Mouse (Mus musculus): ENCODE measurements around the gene 4930404H24Rik.

The 4930404H24Rik gene

DNA sequence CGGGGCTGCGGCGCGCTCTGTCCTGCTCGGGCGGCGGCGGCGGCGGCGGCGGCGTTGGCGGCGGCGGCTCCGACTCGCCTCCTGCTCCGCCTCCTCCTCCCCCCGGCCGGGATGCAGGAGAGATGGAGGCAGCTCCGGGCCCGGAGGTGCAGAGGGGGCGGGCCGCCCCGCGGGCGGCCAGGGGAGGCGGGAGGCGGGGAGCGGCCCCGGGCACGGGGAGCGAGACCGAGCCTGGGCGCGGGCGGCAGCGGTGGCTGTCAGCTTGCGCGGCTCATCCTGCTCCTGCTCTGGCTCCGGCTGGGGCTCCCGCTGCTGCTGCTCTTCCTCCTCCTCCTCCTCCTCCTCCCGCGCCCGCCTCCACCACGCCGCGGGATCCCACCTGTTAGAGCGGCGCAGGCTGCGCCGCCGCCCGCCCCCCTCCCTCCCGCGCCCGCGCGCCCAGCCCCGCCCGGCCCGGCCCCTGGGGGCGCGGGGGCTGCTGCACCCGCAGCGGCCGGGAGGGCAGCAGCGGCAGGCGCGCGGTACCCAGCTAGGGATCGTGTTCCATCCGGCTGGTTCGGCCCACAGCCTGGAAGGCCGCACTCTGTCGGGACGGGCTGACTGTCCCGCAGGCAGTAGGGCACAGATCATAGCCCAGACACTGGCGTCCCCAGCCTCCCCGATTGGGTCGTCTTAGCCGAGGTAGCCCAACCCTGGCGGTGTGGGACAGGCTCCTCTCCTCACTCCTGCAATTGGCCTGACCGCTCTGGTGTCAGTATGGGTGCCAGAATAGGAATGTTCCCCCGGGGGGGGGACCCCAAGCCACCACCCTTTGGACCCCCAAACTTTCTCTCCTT lies 37.6 kb downstream of the 4930404H24Rik start, which contains the start of gene Nol4l:
Gene Nol4l (minus strand): TSS at position 41 of the 836 bp plus-strand sequence.
- no peak for DNase-seq (ENCODE audit: low read depth in 1 of 2, low spot score in 2 of 2)

DNA sequence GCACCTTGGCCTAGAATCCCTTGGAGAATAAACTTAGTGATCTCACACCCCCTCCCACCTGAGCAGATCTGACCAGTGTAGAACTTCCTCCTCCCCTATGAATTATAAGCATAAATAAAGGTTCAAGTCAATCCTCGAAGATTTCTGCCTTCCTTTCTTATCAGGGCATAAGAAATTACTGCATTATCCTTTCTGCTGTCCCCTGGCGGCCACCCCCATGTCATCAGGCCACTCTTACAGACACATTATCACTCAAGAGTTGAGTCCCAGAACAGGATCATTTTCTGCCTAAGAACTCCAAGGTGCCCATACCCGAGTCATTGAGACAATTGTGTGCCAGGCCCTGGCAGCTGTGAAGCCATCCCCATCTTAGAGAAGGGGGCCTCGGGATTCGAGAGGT lies 38.4 kb downstream of the 4930404H24Rik start:
- no peak for DNase-seq (ENCODE audit: low read depth in 1 of 2, low spot score in 2 of 2)

DNA sequence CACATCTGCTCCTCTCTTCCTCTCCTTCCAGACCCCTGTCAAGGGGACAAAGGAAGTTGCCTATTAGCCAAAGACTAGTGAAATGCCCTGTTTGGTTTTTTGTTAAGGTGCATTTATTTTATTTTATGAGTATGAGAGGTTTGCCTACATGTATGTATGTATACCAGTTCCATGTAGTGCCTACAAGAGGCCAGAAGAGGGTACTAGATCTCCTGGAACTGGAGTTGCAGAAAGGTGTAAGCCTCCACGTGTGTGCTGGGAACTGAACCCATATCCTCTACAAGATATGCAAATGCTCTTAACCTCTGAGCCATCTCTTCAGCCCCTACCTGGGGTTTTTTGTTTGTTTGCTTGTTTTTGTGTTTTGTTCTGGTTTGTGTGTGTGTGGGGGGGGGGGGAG lies 41.4 kb downstream of the 4930404H24Rik start:
- DNase-seq (ENCODE audit: low read depth in 1 of 2, low spot score in 2 of 2), result no peak

DNA sequence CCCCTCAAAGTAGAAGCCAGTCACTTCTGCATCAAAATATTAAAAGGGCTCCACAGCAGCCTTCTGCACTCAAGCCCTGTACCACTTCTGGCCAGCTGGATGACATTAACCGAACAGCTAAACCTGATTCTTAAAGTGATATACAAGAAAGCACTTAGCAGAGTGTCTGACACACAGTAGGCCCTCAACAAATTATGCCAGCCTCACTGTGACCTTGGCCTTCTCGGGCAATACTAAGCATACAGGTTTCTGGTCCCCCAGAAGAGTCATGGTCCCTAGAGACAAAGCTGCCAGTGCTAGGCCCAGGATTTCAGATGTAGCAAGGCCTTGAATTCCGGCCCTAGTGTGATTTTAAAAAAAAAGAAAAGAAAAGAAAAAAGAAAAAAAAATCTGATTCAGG lies 46.3 kb downstream of the 4930404H24Rik start:
- no peak for DNase-seq (ENCODE audit: low read depth in 1 of 2, low spot score in 2 of 2)

DNA sequence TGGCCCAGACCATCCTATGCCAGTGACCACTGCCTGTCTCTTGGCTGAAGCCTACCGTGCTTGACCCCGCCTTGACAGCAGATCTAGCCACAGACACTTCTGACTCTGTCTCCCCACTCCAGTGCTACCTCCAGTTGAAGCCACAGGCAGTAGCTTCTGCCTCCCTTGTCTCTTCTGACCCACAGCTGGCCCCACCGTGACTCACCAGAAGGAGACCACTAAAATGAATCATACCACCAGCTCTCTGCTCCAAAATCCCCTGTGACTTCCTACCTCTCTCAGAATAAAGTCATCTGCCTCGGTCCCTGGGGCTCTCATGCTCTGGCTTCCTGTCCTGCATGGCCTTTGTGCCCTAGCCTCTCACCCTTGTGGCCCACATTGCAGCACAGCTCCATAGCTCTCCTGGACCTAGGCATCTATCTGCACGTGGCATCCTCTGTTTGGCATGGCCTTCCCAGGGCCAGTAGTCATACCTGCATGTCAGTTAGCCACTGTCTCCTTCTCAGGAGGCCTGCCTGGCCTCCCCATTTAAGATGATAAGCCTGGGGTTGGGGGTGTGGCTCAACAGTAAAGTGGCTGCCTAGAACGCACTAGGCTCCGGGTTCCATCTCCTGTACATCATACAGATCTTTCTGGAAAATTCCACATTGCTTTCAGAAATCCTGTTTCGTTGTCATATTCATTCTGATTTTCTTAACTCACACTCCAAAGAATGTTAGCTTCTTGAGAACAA lies 50.5 kb downstream of the 4930404H24Rik start:
- no peak for DNase-seq (ENCODE audit: low read depth in 1 of 2, low spot score in 2 of 2)

Measured in monocyte, adult 2 months (primary cell).